Mouse (Mus musculus) frontal cortex, postnatal 14 days (tissue): ENCODE results near the gene Svopl.

Source experiments
- DNase-seq, 2 experiments: peaks; one replicate each; pipeline ENCODE4 v3.0.0; 2022; ENCODE audit warnings: low spot score in 2 of 2

Svopl gene

DNA sequence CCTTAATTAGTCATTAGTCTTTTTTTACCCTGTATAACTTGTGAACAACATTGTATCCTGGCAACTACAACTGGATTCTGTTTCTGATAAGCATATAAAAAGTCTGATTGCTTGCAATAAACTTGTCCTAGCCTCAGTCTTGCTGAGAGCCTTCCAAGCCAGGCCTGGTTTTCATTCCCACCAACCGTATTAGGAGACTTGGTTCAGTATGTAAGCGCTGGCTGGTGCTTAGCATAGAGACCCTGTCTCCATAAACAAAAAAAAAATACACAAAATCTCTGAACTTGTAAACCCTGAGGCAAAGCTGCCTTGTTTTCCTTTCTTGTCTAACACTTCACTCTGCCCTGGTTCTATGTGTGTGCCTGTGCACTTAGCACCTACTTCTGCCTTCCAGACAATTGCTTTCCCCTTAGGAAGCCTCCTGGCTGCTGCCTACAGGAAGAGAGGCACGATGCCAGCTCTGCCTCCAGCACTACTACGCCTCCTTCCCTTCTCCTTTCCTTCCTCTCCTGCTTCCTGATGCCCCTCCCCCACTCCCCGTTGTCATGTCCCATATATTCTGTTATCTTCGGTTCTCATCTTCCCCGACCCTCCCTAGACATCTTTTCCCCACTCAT lies 14.8 kb downstream of the Svopl start:
- peak in 1 of 2 experiments; percentile 14 for DNase-seq

DNA sequence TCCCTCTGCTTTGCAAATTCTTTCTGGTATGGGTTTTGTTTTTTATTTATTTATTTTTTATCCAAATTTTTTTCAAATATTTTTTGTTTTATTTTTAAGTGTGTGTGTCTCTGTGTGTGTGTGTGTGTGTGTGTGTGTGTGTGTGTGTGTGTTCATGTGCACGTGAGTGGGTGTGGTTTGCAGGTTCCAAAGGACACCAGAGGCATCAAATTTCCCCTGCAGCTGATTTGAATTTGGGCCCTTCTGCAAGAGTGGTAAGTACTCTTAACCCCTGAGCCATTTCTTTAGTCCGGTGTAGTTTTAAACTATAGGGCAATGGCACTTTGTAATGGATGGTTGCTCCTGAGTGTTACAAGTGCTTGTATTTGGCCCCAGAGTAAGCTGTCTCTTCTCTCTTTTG lies 18.6 kb downstream of the Svopl start:
- DNase-seq: no peak

DNA sequence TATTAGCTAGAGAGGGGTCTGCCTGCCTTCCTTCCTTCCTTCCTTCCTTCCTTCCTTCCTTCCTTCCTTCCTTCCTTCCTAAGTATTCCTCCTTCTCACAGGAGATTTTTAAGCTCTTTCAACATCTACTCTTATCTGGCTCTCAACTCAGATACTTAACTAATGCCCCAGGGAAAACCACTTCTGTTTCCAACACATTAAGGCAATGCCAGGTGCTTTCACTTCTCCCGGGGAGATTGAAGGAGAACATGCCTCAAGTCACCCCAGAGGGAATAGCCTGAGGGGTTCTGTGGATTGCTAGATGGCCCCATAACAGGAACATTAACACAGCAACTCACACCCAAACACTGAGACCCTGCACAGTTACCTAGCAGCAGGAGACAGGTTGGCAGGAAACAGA lies 19.0 kb downstream of the Svopl start:
- no peak for DNase-seq

GRCm38 (mm10) chr6:38023284-38023683 lies 23.5 kb downstream of the Svopl start:
- no peak for DNase-seq

- DNase-seq: no peak
These were observed 25.4 kb downstream of the Svopl start for GRCm38 (mm10) chr6:38021406-38021805.

DNA sequence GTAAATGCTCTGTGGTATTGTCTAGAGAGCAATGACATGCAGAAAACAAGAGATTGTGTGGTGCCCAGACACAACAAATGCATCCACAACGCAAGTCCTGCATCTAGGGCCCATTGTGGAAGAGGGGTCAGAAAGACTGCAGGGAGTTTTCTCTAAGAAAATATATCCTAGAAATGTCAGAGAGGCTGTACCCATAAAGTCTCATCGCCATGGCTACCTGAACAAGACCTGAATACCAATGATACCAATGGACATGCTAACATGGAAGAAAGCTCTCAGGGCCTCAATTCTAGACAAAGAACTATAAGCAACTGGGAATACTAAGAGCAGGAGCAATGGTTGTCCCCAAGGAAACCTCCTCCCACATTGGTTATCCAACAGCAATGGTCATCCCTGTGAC lies 34.0 kb downstream of the Svopl start:
- no peak for DNase-seq

DNA sequence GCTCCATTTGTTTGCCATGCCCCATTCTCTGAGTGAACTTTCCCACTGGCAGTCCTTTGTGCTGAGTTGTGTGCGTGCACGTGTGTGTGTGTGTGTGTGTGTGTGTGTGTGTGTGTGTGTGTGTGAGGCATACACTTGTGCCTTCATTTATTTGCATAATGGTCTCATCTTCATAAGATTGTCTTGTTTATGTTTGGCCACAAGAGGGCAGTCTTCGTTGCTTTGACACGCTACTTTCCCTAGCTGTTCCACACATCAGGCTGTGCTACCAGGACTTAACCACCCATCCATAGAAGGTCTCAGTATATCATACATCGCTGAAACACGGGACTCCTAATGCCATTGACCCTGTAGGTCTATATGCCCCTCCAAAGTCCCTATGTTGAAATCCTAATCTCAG lies 39.3 kb downstream of the Svopl start:
- peak in 1 of 2 experiments; percentile 19 for DNase-seq

DNA sequence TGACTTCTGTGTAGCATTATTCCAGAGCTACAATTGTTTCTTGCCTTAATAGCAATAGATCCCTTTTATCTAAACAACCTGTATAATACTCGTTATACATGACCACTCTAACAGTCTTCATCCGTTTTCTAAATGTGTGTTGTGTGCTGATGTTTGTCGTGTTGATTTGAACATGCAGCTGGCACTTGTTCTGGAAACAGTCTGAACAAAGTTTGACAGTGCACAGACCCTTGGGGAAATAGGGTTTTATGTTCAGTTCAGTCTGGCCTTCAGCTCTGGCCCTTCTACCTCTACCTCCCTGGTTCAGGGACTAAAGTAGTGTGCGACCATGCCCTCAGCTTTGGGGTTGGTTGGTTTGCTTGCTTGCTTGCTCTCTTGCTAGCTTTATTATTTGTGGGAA lies 79.4 kb downstream of the Svopl start:
- DNase-seq: no peak

- no peak for DNase-seq
These were observed 95.5 kb downstream of the Svopl start for GRCm38 (mm10) chr6:37951306-37951705.

- DNase-seq: no peak
These were observed 110.3 kb downstream of the Svopl start for GRCm38 (mm10) chr6:37936498-37936897.
